Comparison of ENCODE assay signal across 17 mouse cellular contexts in genomic region chr3:51925758-51926157, GRCm38 (mm10).
"Had no signal": no experiment of that assay in that cellular context is flagged by ENCODE, and none has a peak within 500 bp of the region (broad histone marks: within the 10 kb centered on the region; RNA-seq: fewer than 3 reads in every experiment).

No protein-coding gene starts in this region.

- H3K4me2 ChIP-seq: liver, embryonic 13.5 days; midbrain, embryonic 11.5 days; midbrain, embryonic 15.5 days; neural tube, embryonic 13.5 days; stomach, embryonic 15.5 days had no signal

- H3K9me3 ChIP-seq: liver, embryonic 13.5 days; midbrain, embryonic 15.5 days; neural tube, embryonic 13.5 days; stomach, embryonic 15.5 days had no signal

- H3K27me3 ChIP-seq: liver, embryonic 13.5 days; midbrain, embryonic 15.5 days; neural tube, embryonic 13.5 days; stomach, embryonic 15.5 days had no signal

- H3K27ac ChIP-seq: kidney, postnatal 0 days; left cerebral cortex, adult 2 months; liver, embryonic 13.5 days; midbrain, embryonic 15.5 days; neural tube, embryonic 13.5 days; stomach, embryonic 15.5 days had no signal

- H3K9ac ChIP-seq: liver, embryonic 13.5 days; midbrain, embryonic 15.5 days; neural tube, embryonic 13.5 days; stomach, embryonic 15.5 days had no signal

- H3K4me3 ChIP-seq: left cerebral cortex, adult 2 months; liver, embryonic 13.5 days; midbrain, embryonic 15.5 days; myocyte; neural tube, embryonic 13.5 days; stomach, embryonic 15.5 days had no signal

- H3K36me3 ChIP-seq: liver, embryonic 13.5 days; midbrain, embryonic 15.5 days; neural tube, embryonic 13.5 days; stomach, embryonic 15.5 days had no signal

- H3K4me1 ChIP-seq: stomach, embryonic 15.5 days had no signal

- ATAC-seq: midbrain, embryonic 15.5 days had no signal

- DNase-seq: kidney, adult 18-20 months; layer of hippocampus, postnatal 36 days; liver, embryonic 13.5 days; lung, adult 2 months; lung, postnatal 14 days; lung, postnatal 4 days; retina, postnatal 1 day; right cerebral cortex, postnatal 25 days; spleen, adult 18-20 months; thymus, postnatal 25 days had no signal
